Mouse (Mus musculus) spleen, postnatal 14 days (tissue): Measurements from ENCODE around the gene Kcnh4.
"Not testable (repeated sequence)": the region's sequence is repeated elsewhere in the genome, so short reads cannot be mapped to it uniquely, and the experiment has no call there.

Source experiments
- DNase-seq, 2 experiments: peaks; one replicate each; pipeline ENCODE4 v3.0.0; 2021 to 2022; ENCODE audit warnings: low spot score in 2 of 2

The Kcnh4 gene

GRCm38 (mm10) chr11:100759611-100760233 lies at the start of gene Kcnh4:
Gene Kcnh4, minus strand, starts transcription at chr11:100759942.
- peak; percentile 46 to 63 for DNase-seq

- no peak for DNase-seq
Observed at GRCm38 (mm10) chr11:100806380-100807305, 46.9 kb upstream of the Kcnh4 start.

GRCm38 (mm10) chr11:100805535-100805934 lies 45.8 kb upstream of the Kcnh4 start:
- no peak for DNase-seq

- no peak for DNase-seq
Observed at GRCm38 (mm10) chr11:100804409-100804808, 44.7 kb upstream of the Kcnh4 start.

GRCm38 (mm10) chr11:100799426-100799825 lies 39.7 kb upstream of the Kcnh4 start:
- DNase-seq: no peak

- no peak for DNase-seq
Observed at GRCm38 (mm10) chr11:100796585-100796984, 36.8 kb upstream of the Kcnh4 start.

GRCm38 (mm10) chr11:100795386-100795785 lies 35.6 kb upstream of the Kcnh4 start:
- no peak for DNase-seq

- no peak for DNase-seq
Observed at GRCm38 (mm10) chr11:100791457-100792049, 31.8 kb upstream of the Kcnh4 start.

- not testable (repeated sequence) for DNase-seq
Observed at GRCm38 (mm10) chr11:100790644-100791043, 30.9 kb upstream of the Kcnh4 start.

GRCm38 (mm10) chr11:100789702-100790101 lies 30.0 kb upstream of the Kcnh4 start:
- DNase-seq: no peak

- DNase-seq: no peak
Observed at GRCm38 (mm10) chr11:100785774-100786173, 26.0 kb upstream of the Kcnh4 start.

GRCm38 (mm10) chr11:100784286-100784685 lies 24.5 kb upstream of the Kcnh4 start:
- DNase-seq: no peak

- DNase-seq: no peak
Observed at GRCm38 (mm10) chr11:100782568-100782967, 22.8 kb upstream of the Kcnh4 start.

- DNase-seq: no peak
Observed at GRCm38 (mm10) chr11:100781763-100782475, 22.2 kb upstream of the Kcnh4 start.

- DNase-seq: no peak
Observed at GRCm38 (mm10) chr11:100780247-100780646, 20.5 kb upstream of the Kcnh4 start.

- DNase-seq: no peak
Observed at GRCm38 (mm10) chr11:100778069-100778468, 18.3 kb upstream of the Kcnh4 start.

- no peak for DNase-seq
Observed at GRCm38 (mm10) chr11:100775921-100776320, 16.2 kb upstream of the Kcnh4 start.

GRCm38 (mm10) chr11:100774261-100774660 lies 14.5 kb upstream of the Kcnh4 start:
- no peak for DNase-seq

GRCm38 (mm10) chr11:100770646-100771408 lies 11.1 kb upstream of the Kcnh4 start, which contains the start of gene Ghdc:
Gene Ghdc, minus strand, starts transcription at chr11:100770957.
- peak; percentile 55 to 70 for DNase-seq

- DNase-seq: no peak
Observed at GRCm38 (mm10) chr11:100769980-100770379, 10.2 kb upstream of the Kcnh4 start.

- no peak for DNase-seq
Observed at GRCm38 (mm10) chr11:100767871-100768270, 8.1 kb upstream of the Kcnh4 start.
